Mouse (Mus musculus) layer of hippocampus, adult 11-12 months (tissue): ENCODE data around the gene Sdk2.
A peak's percentile ranks its signal among the peaks of the same experiment; 100 is the strongest.

Experiments used
- DNase-seq: peaks from one replicate; pipeline ENCODE4 v3.0.0; 2022; ENCODE audit warnings: low spot score

The Sdk2 gene

DNA sequence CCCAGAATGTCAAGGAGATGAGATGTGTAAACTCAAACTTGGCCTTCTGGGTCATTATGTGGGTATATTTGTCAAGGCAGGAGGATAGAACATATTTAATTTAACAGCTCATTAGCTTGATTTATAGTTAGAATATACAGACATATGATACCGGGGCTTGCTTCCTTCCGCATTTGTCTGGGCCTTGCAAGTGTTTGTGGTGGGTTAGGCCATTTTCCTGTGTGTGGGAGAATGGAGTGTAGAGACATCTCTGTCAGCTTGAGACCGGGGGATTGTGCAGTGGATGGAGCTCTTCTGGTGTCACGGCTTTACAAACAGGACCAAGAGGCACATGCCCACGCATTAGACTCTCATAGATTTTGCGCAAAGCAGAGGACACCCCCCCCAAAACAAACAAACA, 235.2 kb downstream of the Sdk2 start:
- no peak for DNase-seq

DNA sequence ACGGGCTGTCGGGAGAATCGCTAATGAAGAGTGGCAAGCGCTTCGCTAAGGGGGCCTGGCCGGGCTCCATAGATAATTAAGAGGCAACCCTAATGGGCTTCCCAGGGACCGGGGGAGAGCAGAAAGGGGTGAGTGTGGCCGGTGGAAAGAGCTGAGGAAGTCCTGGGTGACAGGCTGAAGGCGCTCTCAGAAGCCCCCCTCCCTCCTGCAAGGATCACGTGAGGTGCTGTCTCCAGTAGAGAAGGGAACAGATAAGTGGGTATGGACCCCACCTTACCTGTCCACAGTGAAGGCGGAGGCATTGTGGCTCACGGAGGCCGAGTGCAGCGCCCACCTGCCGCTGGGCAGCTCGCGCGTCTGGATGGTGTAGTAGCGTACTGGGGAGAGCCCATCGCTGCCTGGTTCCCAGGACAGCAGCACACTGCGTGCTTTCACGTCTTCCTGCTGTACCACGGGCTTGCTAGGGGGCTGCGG, 238.7 kb downstream of the Sdk2 start:
- no peak for DNase-seq

DNA sequence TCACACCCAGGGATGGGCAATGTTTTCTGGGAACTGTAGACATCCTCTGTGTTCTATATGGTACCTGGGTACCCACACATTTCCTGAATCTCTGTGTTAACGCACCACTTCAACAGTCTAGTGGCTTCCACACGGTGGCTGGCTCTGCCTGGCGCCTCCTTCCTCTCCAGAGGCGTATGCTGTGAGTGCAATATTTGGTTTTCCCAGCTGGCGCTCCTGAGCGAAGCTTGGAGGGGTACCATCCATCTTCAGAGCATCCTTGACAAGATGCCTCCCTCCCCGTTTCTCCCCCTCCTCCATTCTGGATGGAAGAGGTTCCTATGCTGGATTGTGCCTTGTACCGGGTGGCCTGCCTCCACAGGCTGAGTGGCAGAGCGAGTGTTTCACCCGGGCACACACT, 246.8 kb downstream of the Sdk2 start:
- no peak for DNase-seq

DNA sequence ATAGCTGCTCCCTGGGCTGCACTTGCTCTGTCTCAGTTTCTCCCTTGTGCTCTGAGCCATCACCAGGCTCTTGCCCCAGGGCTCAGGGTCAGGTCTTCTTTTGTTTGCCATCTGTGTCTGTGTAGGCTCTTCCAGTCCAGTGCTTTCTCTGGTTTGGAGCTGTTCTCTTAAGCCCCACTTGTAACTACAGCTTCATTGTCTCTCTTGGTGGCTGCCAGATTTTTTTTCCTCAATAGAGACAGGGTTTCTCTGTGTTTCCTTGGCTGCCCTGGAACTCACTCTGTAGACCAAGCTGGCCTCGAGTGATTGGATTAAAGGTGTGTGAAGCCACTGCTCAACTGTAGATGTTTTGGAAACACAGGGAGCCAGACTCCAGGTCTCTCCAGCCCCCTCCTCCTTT, 247.8 kb downstream of the Sdk2 start:
- DNase-seq, result no peak

DNA sequence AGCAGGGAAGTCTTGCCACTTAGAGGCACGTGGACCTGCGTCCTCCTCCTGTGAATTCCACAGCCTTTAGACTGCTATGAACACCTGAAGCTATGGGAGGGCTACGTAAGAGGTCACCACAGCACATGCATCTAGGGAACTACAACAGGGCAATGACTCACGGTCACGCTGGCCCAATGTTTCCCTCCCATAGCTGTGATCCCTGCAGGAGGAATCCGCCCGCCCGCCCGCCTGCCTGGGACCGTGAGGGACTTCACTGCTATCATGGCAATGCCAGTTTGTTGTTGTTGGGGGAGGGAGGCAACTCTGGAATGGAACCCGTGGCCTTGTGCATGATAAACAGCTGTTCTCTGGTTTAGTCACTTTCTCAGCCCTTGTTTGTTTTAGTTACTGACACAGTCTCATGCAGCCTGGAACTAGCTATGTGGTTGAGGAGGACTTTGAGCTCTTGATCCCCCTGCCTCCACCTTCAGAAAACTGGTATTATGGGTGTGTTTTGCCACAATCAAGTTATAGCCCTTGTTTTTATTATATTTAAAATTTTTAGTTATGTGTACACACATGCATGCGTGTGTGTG, 249.8 kb downstream of the Sdk2 start:
- no peak for DNase-seq

DNA sequence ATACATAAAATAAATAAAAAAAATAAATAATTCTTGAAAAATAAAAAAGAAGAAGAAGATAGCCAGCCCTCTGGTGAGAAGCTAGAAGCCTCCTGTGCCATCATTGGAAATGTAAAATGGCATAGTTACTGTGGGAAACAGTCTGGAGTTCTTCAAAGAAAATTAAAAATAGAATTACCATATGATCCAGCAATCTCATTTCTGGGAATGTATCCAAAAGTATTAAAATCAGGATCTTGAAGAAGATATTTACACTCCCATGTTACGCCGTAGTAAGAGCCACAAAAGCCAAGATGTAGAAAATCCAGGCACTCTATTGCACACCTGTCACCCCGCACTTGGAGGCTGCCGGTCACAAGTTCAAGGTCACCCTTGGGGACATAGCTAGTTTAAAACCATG, 250.4 kb downstream of the Sdk2 start:
- DNase-seq, result no peak

DNA sequence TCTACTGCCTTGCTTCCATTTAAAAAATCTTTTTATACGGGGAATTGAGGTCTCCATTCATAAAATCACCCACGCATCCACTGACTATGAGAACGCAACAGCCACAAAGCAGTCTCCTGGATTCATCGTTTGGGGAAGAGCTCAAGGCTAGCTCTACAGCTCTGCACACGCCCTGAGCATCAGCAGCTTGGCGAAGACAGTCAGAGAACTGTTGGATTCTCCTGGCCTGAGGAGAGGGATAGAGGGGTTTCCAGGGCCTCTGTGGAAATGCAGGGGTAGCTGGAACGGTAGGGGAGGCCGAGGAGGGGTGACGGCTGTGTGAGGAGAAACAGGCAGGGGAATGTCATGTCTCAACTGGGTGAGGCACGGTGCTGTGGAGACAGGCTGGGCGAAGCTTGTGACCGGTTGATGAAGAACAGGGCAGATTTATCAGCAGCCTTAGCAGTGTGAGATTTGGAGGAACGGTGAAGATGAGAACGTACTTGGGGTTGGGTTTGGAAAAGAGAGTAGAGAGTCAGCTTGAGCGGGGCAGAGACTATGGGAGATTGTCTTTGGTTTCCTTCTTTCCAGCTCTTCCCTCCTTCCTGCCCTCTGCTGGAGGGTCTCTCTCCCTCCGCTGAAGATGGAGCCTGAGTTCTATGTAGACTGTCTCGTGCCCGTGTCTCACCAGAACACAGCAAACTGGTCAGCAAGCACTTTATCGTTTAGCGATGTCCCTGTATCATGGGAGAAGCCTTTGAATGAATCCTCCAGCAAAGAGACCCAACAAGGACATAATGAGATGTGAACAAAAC, 255.1 kb downstream of the Sdk2 start:
- no peak for DNase-seq

DNA sequence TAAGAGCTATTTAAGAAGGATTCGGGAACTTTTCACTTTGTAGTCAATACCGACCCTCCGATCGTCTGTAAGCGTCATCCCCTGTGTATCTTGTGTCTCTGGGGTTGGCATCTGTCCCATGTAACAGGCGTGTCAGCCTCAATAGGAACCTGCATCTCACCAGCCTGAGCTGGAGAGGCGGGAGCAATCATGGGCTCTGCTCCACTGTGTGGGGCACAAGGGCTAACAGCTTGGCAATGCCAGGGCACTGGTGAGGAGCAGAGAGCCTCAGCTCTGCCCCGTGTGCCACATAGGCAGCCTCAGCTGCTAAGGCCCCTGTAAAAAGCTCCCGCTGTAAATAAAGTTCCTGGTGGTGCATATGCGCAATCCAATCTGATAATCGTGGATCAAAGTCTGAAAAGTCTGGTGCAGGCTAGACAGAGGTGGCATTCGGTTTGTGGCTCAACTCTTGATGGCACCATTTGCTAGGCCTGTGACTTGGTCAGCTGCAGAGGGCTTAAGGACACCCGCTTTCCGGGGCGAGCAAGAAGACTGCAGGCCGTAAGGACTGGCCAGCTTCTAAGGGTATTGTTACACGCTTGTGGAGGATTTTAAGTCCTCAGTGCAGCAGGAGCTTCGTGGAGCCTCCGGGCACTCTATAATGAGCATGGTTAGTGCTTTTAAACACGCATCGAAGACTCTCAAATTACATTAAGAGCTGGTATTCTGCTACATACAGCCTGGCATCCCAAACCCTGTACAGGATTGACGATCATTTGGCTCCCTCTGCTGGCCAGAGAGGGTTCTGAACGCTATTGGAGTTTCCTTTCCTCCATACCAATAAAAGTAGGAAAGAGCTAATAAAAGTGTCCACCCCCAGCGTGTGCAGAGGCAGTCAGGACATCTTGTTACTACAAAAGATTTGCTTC, 256.0 kb downstream of the Sdk2 start:
- DNase-seq, result peak; percentile 83

DNA sequence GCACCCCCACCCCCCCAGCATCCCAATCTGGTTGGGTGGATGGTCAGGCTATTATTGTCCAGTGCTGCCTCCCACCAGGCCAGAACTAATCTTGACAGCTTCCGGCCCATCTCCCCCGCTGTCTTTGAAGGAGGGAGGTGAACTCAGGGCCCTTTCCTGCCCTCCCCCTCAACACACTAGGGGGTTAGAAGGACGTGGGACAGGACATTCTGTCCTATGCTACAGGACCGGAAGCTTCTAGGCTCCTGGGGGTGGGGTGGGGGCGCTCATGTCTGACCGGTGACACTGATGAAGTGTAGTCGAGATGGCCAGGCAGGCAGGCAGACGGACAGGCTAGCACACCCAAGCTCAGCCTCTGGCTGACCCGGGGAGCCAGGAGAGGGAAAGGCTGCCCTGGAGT, 259.8 kb downstream of the Sdk2 start:
- no peak for DNase-seq

DNA sequence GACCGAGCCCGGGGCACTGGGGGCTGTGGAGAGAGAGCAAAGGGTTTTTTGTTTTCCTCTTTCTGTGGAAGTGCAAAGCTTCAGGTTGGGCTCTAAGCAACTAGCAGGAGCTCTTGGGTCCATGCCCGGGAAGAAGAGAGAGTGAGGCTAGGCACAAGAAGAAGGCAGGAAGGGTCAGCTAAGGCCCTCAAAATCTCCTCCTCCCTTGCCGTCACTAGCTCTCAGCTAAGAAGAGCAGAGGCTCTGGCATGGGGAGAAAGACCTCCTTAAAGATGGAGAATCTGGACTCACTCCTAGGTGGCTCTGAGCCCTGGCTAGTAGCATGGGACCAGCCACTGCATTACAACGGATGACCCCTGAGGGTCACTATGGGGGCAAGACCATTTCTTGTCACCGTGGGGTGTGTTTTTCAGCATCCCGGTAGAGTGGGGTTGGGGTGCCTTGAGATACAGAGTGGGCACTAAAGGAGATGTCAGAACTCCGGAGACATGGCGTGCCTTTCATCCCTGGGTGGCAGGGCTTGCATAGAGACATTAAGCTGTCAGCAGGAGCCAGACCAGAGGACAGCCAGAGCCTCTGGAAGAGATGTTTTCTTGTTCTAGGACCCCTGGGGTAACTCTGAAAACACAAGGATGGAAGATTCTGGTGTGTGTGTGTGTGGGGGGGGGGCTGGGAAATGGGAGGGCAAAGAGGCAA, 260.3 kb downstream of the Sdk2 start:
- peak; percentile 47 for DNase-seq

DNA sequence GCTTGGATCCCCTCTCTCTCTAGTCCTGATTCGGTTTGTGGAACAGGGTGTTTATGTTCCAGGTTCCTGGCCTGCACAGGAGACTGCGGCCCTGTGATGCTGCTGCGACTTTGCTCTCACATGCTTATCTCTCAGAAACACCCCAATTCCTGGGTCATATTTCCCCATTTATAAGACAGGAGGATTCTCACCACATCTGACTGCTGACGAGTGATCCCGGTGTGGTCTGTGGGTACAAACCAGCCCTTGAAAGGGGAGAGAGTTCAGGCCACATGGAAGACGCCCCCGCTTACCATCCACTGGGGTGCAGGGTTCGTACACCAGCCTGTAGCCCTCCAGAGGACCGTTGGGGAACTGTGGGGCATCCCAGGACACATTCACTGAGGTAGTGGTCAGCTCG, 260.9 kb downstream of the Sdk2 start:
- DNase-seq, result no peak

DNA sequence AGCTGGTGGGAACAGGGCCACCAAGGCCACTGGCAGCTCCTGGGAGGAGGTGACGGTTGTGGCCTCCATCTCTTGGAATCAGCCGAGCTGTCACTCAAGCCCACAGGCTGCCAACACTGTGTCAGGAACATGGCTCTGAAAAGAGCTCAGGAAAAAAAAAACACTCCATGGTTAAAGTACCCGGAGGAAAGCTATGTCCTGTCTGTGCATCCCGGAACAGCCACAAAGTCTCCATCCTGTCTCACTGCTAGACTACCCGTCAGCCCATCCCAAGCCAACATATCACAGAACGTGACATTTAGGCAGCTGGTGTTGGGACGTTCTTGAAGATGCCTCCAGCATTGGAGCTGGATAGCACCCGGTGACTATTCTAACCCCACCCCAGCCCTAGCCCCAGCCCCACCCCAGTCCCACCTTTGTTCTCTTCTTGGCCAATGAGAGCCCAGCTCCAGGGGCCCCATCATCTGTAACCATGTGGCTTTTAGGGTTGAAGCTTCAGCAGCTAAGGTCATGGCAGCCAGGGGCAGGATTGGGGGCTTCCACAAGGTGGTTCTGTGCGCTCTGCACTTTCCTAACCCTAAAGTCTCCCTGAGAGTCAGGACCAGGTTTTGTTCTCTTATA, 263.4 kb downstream of the Sdk2 start:
- DNase-seq, result peak; percentile 51

DNA sequence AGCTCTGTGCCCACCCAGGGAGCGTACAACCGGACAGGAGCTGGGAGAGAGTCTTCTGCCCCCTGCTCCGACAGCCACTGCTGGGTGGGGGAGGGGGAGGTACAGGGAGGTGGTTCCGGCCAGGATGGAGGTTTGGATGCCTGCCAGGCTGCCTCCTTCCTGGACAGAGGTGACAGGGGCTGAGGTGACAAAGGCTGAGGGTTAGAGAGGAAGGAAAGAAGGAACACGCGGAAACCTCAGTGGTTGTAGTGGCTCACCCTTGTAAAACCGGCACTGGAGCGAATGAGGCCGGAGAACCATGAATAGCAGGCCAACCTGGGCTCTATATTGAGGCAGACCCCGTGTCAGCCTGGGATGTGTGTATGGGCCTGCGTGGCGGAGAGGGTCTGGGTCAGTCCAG, 264.4 kb downstream of the Sdk2 start:
- DNase-seq, result no peak

DNA sequence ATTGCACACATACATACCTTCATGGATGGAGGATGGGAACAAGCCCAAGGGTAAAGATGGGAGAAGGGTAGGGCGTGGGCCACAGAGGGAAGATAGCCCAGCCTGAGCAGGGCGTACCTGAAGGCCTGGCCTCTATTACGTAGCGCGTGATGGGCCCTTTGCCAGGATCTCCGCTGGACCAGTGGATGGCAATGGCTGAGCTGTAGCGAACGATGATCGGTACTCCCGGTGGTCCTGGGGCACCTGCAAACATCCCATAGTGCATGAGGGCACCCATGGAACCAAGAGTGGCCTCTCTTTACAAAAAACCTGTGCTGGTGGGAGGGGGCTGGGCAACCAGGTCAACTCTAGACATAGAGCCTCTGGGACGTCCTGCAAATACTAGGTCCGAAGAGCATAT, 266.8 kb downstream of the Sdk2 start:
- DNase-seq, result no peak

DNA sequence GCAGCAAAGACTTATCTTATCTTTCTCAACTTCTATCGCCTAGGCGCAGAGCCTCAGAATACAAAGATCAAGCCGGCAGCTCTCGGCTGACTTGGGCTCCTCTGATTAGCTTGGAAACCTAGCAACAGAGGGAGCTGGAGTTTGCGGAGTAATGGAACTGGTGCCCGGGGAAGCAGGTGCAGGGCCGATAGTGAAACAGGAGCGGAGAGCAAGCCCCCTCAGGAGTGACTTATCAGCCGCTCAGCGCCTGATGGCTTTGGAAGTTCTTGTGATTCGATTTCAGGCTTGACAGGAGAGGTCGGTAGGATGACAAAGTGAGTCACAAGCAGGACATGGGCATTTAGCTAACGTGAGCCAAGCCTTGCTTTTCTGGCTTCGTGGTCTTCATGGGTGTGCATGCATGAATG, 267.8 kb downstream of the Sdk2 start:
- no peak for DNase-seq

DNA sequence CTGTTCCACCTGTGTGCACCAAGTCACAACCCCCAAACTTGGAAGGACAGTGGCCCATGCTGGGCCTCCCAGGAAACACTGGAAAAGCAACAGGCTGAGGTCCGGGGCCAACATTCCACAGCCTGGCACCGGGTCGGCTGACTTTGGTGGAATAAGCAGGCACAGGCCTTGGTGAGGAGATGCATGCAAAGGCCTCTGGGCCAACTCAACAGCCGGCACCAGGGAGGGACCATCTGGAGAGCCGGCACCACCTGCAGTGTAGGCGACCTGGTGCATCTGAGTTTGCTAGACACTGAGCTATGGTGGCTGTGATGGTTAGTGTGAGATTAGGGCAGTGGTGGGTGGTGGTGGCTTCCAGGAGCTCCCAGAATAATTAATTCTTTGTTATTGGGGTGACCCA, 268.8 kb downstream of the Sdk2 start:
- peak; percentile 81 for DNase-seq

DNA sequence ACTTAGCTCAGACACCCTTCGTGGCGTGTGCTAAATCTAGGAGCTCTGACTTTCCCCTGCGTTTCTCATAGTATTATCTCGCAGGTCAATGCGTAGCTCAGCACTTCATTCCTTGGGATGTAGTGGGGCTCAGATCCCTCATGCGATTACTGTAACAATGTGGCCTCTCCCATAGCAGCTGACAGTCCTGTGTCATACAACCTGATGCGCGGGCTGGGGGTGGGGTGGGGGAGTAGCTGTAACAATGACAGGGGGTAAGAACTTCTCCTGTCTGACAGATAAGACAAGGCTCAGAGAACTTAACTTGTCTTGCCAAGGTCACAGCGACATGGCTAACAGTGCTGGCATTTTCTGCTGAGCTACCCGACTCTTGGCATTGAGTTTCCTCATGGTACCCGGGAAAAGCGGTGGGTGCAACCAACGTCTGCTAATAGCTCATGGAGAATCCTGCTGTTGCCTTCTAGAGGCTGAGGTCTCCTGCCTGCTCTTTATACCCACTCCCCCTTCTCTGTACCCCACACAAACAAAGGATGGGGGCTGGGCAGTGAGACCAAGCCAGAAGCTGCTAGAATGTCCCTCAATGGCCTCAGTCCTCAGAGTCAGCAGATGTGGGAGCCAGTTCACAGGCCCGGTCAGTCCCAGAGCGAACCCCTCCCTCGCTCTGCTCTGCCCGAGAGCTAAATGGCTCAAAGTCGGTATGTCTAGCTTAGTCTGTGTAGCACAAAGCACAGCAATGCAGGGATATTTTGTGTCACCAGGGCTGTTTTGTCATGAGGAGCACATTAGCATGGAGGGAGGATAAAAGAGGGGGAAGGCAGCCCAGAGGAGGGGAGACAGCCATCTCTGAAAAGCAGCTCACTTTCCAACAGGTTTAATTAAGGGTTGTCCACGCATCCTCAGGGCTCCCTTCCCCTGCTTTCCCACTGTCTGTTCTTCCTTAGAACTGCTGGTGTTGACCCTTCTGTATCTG, 269.5 kb downstream of the Sdk2 start:
- DNase-seq, result no peak

DNA sequence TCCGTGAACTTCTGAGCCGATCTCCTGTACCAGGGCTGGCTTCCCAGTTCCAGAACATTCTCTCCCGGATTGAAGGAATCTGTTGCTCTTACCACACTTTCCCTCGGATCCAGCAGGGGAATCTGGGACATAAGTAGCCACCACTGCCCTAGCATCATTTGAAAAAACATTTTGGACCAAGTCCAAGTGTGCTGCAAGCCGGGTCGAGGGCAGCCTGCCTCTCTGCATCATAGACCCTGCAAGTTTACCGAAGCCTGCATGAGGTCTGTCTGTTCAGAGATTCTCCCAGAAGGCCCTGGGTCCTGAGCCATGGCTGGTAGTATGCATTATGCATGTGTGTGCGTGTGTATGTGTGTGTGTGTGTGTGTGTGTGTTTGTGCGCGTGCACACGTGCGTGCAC, 271.0 kb downstream of the Sdk2 start:
- no peak for DNase-seq

DNA sequence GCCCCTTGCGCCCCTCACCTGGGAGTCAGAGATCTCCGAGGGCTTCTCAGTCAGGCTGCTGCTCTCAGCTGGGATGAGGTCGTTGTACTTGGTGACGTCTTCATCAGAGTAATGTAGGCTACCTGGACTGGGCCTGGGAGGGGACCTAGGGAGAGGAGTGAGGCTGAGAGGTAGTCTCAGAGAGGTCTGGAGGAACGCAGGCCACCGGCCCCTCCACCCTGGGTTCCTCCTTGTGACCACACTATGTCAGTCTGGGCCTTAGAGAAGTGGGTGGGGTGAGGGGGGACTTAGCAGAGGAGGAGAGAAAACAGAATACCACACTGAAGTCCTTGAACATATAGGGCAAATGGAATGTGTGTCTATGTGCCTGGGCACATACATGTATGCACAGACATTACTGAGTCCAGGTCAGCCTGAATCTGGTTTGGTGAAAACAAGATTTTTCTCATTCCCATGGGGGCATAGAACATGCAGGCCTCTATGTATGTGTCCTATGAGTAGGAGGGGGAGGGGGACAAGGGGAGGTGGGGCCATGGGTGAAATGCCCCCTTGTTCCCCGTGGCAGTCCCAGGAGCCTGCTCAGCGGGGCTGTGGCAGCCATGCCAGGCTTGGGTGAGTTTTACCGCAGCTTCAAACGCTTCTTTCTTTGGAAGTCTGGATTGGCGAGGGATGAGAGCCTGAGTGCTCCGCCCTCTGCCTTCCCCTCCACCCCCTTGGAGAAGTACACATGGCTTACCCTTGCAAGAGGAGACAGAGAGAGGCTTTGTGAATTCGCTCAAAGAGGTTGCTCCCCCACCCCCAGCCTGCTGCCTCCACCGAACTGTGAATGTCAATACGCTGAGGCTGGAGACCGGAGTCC, 275.3 kb downstream of the Sdk2 start:
- peak; percentile 56 for DNase-seq

DNA sequence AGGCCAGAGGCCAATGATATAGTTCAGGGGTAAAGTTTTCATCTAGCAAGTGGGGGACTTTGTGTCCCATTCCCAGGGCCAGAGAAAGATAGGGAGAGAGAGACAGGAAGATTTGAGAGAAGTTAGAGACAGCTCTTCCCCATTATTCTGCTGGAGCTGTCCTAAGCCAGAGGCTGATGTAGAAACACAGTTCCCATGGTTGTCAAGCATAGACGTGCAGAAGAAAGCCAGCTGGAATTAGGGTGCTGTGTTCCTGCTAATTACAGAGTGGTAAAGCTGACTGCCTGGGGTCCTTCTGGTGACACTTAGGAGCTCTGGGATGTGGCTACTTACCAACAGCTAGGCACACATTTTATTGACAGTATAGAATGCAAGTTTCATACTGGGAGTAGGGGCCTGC, 277.7 kb downstream of the Sdk2 start:
- DNase-seq, result no peak
